Mouse (Mus musculus): Measurements from ENCODE around the gene Stard3.

Stard3 gene

GRCm38 (mm10) chr11:98400161-98400726 lies 42.1 kb downstream of the Stard3 start, which contains the start of gene Pgap3:
Gene Pgap3 (minus strand): TSS chr11:98400490.
- DNase-seq: peak; percentile 87

- DNase-seq: no peak
Observed at GRCm38 (mm10) chr11:98400816-98401215, 42.6 kb downstream of the Stard3 start.

GRCm38 (mm10) chr11:98406621-98407020 lies 48.5 kb downstream of the Stard3 start:
- DNase-seq: no peak

- no peak for DNase-seq
Observed at GRCm38 (mm10) chr11:98408872-98409271, 50.7 kb downstream of the Stard3 start.

- DNase-seq: no peak
Observed at GRCm38 (mm10) chr11:98409341-98409822, 51.2 kb downstream of the Stard3 start.

- no peak for DNase-seq
Observed at GRCm38 (mm10) chr11:98412273-98412796, 54.2 kb downstream of the Stard3 start, which contains the start of gene Erbb2. Gene Erbb2 (plus strand): TSS chr11:98412470.

GRCm38 (mm10) chr11:98412797-98413301 lies 54.7 kb downstream of the Stard3 start:
- DNase-seq: no peak

GRCm38 (mm10) chr11:98413731-98414130 lies 55.6 kb downstream of the Stard3 start:
- no peak for DNase-seq

- DNase-seq: no peak
Observed at GRCm38 (mm10) chr11:98414162-98414561, 56.0 kb downstream of the Stard3 start.

GRCm38 (mm10) chr11:98417074-98417473 lies 58.9 kb downstream of the Stard3 start:
- no peak for DNase-seq

GRCm38 (mm10) chr11:98418273-98418672 lies 60.1 kb downstream of the Stard3 start:
- DNase-seq: no peak

GRCm38 (mm10) chr11:98418939-98419547 lies 60.9 kb downstream of the Stard3 start:
- DNase-seq: no peak

GRCm38 (mm10) chr11:98426592-98426991 lies 68.4 kb downstream of the Stard3 start:
- no peak for DNase-seq

- DNase-seq: no peak
Observed at GRCm38 (mm10) chr11:98428436-98428835, 70.3 kb downstream of the Stard3 start.

Measured in cerebellum, postnatal 36 days (tissue).